Mouse (Mus musculus) erythroblast, embryonic 14.5 days (primary cell): ENCODE measurements around the gene Rab5c.

Experiments used
- GATA1 ChIP-seq: IDR thresholded peaks from 2 replicates; pipeline ENCODE4 v1.6.1; 2012; ENCODE audit warnings: low read length, inconsistent platforms, mixed read lengths
- TAL1 ChIP-seq: IDR thresholded peaks from 3 replicates; pipeline ENCODE4 v1.6.1; 2012; ENCODE audit warnings: low read length, inconsistent platforms, mixed read lengths

DNA sequence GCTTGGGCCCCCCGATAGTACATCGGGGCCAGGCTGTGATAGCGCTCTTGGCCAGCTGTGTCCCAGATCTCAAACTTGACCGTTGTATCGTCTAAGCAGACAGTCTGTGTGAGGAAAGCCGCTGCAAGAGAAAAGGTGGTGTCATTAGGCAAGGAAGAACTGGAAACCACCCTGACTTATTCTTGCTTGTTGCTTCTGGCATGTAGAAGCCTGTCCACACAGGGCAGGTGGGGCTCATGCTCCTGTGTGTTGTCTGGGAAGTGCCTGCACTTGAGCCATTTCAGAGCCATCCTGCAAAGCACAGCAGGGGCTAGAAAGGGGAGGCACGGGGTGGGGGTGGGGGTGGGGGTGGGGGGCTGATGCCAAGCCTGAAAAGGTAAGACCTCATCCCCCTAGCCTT is 19.6 kb downstream of the Rab5c start:
- TF ChIP-seq TAL1 (no peak), GATA1 (no peak)
